ENCODE assay signal across 11 mouse cellular contexts in the genomic region with DNA sequence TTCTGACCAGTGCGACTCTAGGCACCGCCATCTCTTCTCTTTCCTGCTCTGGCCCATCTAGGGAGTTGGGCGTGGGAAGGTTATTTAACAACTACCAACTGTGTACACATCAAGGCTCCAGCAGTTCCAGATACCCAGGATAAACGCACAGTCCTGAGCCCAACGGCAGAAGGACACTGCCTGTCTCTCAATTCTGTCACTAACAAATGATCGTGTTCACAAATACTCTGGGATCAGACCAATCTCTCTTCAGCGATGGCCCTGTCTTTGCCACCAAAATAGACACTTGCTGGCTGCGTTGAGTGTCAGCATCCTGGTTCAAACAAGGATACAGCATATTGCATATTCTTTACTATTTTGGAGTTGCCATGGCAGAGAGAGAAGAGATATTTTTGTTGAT.
DNase-seq lines count a peak whose midpoint lies in the region; ATAC-seq lines count a peak whose summit lies in the region.
"Had no signal": no experiment of that assay in that cellular context is flagged by ENCODE, and none has a peak within 500 bp of the region (broad histone marks: within the 10 kb centered on the region; RNA-seq: fewer than 3 reads in every experiment).

No protein-coding gene starts in this region.

- no peak overlapping the region for H3K9ac ChIP-seq in embryonic facial prominence, embryonic 13.5 days
- H3K9ac ChIP-seq in heart, embryonic 16.5 days (ENCODE audit: low read length) = peak overlapping the region; percentile 57
- H3K9ac ChIP-seq in neural tube, embryonic 15.5 days (replicated peaks) = no peak overlapping the region
- H3K9ac ChIP-seq: liver, embryonic 14.5 days had no signal

- no peak overlapping the region for H3K4me3 ChIP-seq in embryonic facial prominence, embryonic 13.5 days
- peak overlapping the region; percentile 10; the same call in 1 of the 2 replicates for H3K4me3 ChIP-seq in heart, embryonic 16.5 days (ENCODE audit: low read length)
- H3K4me3 ChIP-seq in neural tube, embryonic 15.5 days (replicated peaks) = no peak overlapping the region

- peak; percentile 12 for DNase-seq in layer of hippocampus, adult 11-12 months (ENCODE audit: low spot score)
- DNase-seq in layer of hippocampus, postnatal 36 days = no peak
- DNase-seq in layer of hippocampus, adult 9-10 months (ENCODE audit: low spot score) = no peak
- DNase-seq in spleen, postnatal 14 days (ENCODE audit: low spot score in 2 of 2) = no peak
- DNase-seq in kidney, postnatal 10 days = no peak
- DNase-seq: cerebellum, adult 18-20 months had no signal

- 59% methylated on average over 8 of the region's 8 CpGs for WGBS in embryonic facial prominence, embryonic 13.5 days
- 22% methylated on average over 8 of the region's 8 CpGs for WGBS in heart, embryonic 16.5 days
- 79% methylated on average over 8 of the region's 8 CpGs for WGBS in neural tube, embryonic 15.5 days

- no peaks in the 10 kb centered on the region for H3K36me3 ChIP-seq in embryonic facial prominence, embryonic 13.5 days
- H3K36me3 ChIP-seq in heart, embryonic 16.5 days (ENCODE audit: control insufficient read depth, insufficient read depth) = no peaks in the 10 kb centered on the region
- no peaks in the 10 kb centered on the region for H3K36me3 ChIP-seq in neural tube, embryonic 15.5 days
- H3K36me3 ChIP-seq: G1E had no signal

- no peak overlapping the region for H3K27ac ChIP-seq in embryonic facial prominence, embryonic 13.5 days
- peak overlapping the region; percentile 89 for H3K27ac ChIP-seq in heart, embryonic 16.5 days (ENCODE audit: low read length)
- peak overlapping the region; percentile 19; the same call in 1 of the 2 replicates for H3K27ac ChIP-seq in neural tube, embryonic 15.5 days (replicated peaks)
- H3K27ac ChIP-seq: liver, embryonic 14.5 days had no signal

- H3K4me1 ChIP-seq in embryonic facial prominence, embryonic 13.5 days = 0 out of 2 replicates have a peak, but pooled peaks cover 4% of the 10 kb centered on the region
- H3K4me1 ChIP-seq in heart, embryonic 16.5 days (ENCODE audit: control insufficient read depth, insufficient read depth, low read length) = peaks cover 17% of the 10 kb centered on the region
- H3K4me1 ChIP-seq in neural tube, embryonic 15.5 days = no peaks in the 10 kb centered on the region

- no peak for ATAC-seq in embryonic facial prominence, embryonic 13.5 days (ENCODE audit: insufficient number of reproducible peaks, insufficient read depth, low FRiP score, low TSS enrichment, low read depth)
- peak; percentile 50 for ATAC-seq in heart, embryonic 16.5 days (replicated peaks; ENCODE audit: extremely low read depth, insufficient read depth, low FRiP score)
- ATAC-seq in neural tube, embryonic 15.5 days (ENCODE audit: low FRiP score) = no peak

- peak overlapping the region; percentile 16; the same call in 1 of the 2 replicates for H3K4me2 ChIP-seq in embryonic facial prominence, embryonic 13.5 days
- peak overlapping the region; percentile 42 for H3K4me2 ChIP-seq in heart, embryonic 16.5 days (ENCODE audit: low read depth, low read length)
- H3K4me2 ChIP-seq in neural tube, embryonic 15.5 days = no peak overlapping the region

- no peaks in the 10 kb centered on the region for H3K9me3 ChIP-seq in embryonic facial prominence, embryonic 13.5 days
- H3K9me3 ChIP-seq in heart, embryonic 16.5 days (replicated peaks; ENCODE audit: control insufficient read depth, low read length) = no peaks in the 10 kb centered on the region
- H3K9me3 ChIP-seq in neural tube, embryonic 15.5 days (replicated peaks) = no peaks in the 10 kb centered on the region
- H3K9me3 ChIP-seq: G1E had no signal

- no peaks in the 10 kb centered on the region for H3K27me3 ChIP-seq in embryonic facial prominence, embryonic 13.5 days
- H3K27me3 ChIP-seq in heart, embryonic 16.5 days (ENCODE audit: control insufficient read depth, insufficient read depth, low read length) = no peaks in the 10 kb centered on the region
- no peaks in the 10 kb centered on the region for H3K27me3 ChIP-seq in neural tube, embryonic 15.5 days (replicated peaks)
